Mouse (Mus musculus): Measurements from ENCODE around the gene Litaf.

DNA sequence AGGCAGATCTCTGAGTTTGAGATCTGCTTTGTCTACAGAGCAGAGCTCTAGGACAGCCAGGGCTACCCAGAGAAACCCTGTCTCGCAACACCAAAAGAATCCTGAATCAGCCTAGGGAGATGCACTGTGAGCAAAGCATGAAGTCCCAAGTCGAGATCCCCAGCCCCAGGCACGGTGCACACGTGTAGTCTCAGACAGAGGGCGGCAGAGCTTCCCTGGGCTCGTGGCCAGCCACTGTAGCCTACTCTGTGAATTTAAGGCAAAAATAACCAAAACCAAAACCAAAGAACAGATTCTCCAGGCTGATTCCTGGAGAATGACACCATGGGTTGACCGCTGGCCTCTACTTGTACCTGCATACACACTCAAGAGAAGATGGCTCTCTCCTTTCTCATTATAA lies 121.4 kb downstream of the Litaf start:
- TF ChIP-seq POLR2A (IDR thresholded peaks at IDR 0.05; ENCODE audit: control insufficient read depth, low read depth, low read length) (no peak), CTCF (IDR thresholded peaks at IDR 0.05; ENCODE audit: control insufficient read depth, insufficient read depth, insufficient replicate concordance, low read depth, low read length) (no peak)

Measured in testis, adult 2 months (tissue).